Mouse (Mus musculus) heart, adult 2 months (tissue): ENCODE results near the gene Slc27a5. TPM values are rescaled to one million over a fixed set of nuclear protein-coding genes. Genes with fewer than 3 reads are reported as not detected.

Source experiments
- DNase-seq, 2 experiments: peaks; one replicate each; pipeline ENCODE4 v3.0.0; 2021
- H3K27ac ChIP-seq: fragments of 200-600 bp; 2 replicates; pipeline ENCODE4 v1.8.1; 2022
- H3K27me3 ChIP-seq: fragments of 200-500 bp; 2 replicates; pipeline ENCODE4 v1.6.1; 2012; ENCODE audit warnings: mild to moderate bottlenecking, low read length, inconsistent platforms, mixed read lengths; ENCODE audit not compliant: control insufficient read depth, insufficient read depth
- H3K36me3 ChIP-seq: fragments of 200-500 bp; 2 replicates; pipeline ENCODE4 v1.6.1; 2012; ENCODE audit warnings: low read length, inconsistent platforms; ENCODE audit not compliant: control insufficient read depth, insufficient read depth
- H3K4me1 ChIP-seq: fragments of 200-500 bp; 2 replicates; pipeline ENCODE4 v1.6.1; 2011; ENCODE audit warnings: low read length; ENCODE audit not compliant: control insufficient read depth, insufficient read depth
- H3K4me3 ChIP-seq: fragments of 200-600 bp; 2 replicates; pipeline ENCODE4 v1.8.1; 2022
- H3K79me2 ChIP-seq: fragments of 200-500 bp; replicated peaks from 2 replicates; pipeline ENCODE4 v1.6.1; 2012; ENCODE audit warnings: mild to moderate bottlenecking, inconsistent platforms, low read length, moderate library complexity, mixed read lengths; ENCODE audit not compliant: control insufficient read depth, insufficient read depth
- H3K9ac ChIP-seq: fragments of 200-500 bp; 2 replicates; pipeline ENCODE4 v1.6.1; 2012; ENCODE audit warnings: low read depth, mild to moderate bottlenecking, control low read depth, inconsistent platforms, low read length, mixed read lengths
- CTCF ChIP-seq: fragments of 200-600 bp; IDR thresholded peaks from 2 replicates; pipeline ENCODE4 v1.8.1; 2022; ENCODE audit warnings: antibody characterized with exemption, mild to moderate bottlenecking, moderate library complexity
- EP300 ChIP-seq: fragments of 200-500 bp; IDR thresholded peaks from 2 replicates; pipeline ENCODE4 v1.6.1; 2011; ENCODE audit warnings: low read depth, low read length, control low read depth; ENCODE audit not compliant: insufficient read depth
- POLR2A ChIP-seq: fragments of 200-500 bp; IDR thresholded peaks from 2 replicates; pipeline ENCODE4 v1.6.1; 2011; ENCODE audit warnings: mild to moderate bottlenecking, low read depth, low read length, control low read depth; ENCODE audit not compliant: insufficient read depth
- WGBS: fragments of 180-500 bp; shearing (Covaris S2); methylation state at CpG from one replicate; pipeline ENCODE4 v1.1.7; 2018; 5-methylcytosine and 5-hydroxymethylcytosine counted together
- intact Hi-C: fragments of 180-260 bp; cut with DNase I; formaldehyde crosslinking; loops from one replicate; pipeline ENCODE4 v1.15.1; 2025
- polyA plus RNA-seq: library from polyadenylated mRNA; depleted of rRNA; stranded (reverse); fragments of >200 nt; gene quantifications from 2 replicates; pipeline ENCODE4 v1.2.3, GENCODE M21; 2012
- total RNA-seq, 2 experiments: library from RNA; stranded (reverse); gene quantifications; 2 replicates each; pipeline ENCODE4 v1.2.3; 2021

The Slc27a5 gene
- total and polyA plus RNA-seq, 3 experiments, result 0.59 TPM; not detected in 2

DNA sequence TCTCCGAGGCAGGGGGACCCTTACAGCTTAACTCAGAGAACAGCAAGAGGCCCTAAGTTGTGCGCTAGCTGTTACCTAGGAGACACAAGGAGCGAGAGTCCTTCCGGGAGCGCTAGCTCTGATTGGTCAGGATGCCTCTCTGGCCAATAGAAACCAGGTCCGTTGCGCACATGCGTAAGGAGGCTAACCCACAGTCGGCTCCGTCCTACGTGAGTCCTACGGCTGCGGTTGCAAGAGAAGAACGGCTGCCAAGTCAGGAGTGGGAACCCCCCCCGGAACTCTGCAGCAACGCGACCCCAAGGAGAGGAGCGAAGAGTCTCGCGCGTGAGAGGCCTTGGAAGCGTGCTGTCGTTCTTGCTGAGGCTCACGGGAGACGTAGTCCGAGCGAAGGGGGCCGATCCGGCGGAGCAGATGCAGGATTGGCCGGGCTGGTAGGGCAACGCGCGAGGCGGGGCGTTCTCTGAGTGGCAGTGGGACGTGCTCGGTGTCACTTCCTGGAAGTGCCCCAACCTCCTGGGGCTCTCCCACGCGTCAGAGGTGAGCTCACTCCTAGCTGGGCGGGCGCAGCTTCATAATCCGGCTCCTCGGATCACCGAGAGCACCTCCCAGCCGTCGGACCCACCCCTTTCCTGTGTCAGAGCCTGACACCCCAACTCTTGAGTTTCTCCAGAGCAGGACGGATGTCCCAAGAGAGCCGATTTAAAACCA, 20.2 kb downstream of the Slc27a5 start, which contains the start of gene Zfp446:
Gene Zfp446 (plus strand): TSS at position 167 of the 708 bp plus-strand sequence.
- under 1% methylated on average over 49 of the region's 49 CpGs for WGBS

GRCm38 (mm10) chr7:12970906-12971305, 27.1 kb downstream of the Slc27a5 start:
- H3K27ac ChIP-seq, result no peak overlapping the region
- TF ChIP-seq POLR2A (no peak), CTCF (no peak)
- intact Hi-C loops, result no loop called here
- WGBS, result 93% methylated on average over 25 of the region's 25 CpGs
- no peak for DNase-seq
- no peak overlapping the region for H3K9ac ChIP-seq
- H3K4me3 ChIP-seq, result no peak overlapping the region
- H3K36me3 ChIP-seq, result no peaks in the 10 kb centered on the region
- H3K79me2 ChIP-seq, result no peaks in the 10 kb centered on the region; the same call in 1 of the 2 replicates
- peaks cover 3% of the 10 kb centered on the region for H3K4me1 ChIP-seq
- no peaks in the 10 kb centered on the region for H3K27me3 ChIP-seq

More for the DNA sequence above, 20.2 kb downstream of the Slc27a5 start, which contains the start of gene Zfp446:
- H3K27me3 ChIP-seq, result no peaks in the 10 kb centered on the region
- peaks cover 3% of the 10 kb centered on the region for H3K4me1 ChIP-seq
- TF ChIP-seq CTCF (no peak), POLR2A (peak; percentile 93), EP300 (peak; percentile 82)
- no peaks in the 10 kb centered on the region for H3K36me3 ChIP-seq
- peak within 1 kb of the TSS; percentile 83 for H3K9ac ChIP-seq
- peak within 1 kb of the TSS; percentile 73 for H3K4me3 ChIP-seq
- intact Hi-C loops, result loop anchor here (1.0 to 5.0 kb wide), 3 partner anchors 29 to 56 kb away; partner anchors contain the start of gene Rps5
- peak; percentile 97 to 100 for DNase-seq
- H3K79me2 ChIP-seq, result no peaks in the 10 kb centered on the region
- peak within 1 kb of the TSS; percentile 99 for H3K27ac ChIP-seq

DNA sequence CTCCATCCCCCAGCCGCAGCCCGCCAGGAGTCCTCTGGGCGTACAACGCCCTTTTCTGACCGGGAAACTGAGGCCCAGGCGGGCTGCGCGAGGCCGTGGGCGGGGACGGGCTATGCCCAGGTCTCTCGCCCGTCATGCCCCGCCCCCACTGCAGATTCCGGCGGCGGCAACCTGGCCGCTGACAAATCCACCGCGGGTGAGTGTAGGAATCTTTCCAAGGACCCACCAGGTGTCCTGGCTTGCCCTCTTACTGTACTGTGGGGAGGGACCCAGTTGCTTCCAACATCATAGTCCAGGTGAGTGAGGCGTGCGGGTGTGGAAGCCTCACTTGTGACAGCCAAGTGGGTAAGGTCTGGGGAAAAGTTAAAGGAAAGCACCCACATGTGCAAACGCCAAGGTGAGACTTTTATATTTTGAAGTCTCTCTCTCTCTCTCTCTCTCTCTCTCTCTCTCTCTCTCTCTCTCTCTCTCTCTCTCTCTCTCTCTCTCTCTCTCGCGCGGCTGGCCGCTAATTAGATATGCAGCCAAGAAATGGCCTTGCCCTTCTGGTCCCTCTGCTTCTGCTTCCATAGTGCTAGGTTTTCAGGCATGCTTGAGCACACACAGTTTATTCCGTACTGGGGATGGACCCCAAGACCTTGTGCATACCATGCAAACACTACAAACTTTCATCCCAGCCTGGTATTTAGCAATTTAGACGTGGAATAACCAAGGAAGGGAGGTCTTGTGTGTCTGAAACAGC, 31.7 kb downstream of the Slc27a5 start:
- WGBS, result 2% methylated on average over 29 of the region's 29 CpGs
- no peaks in the 10 kb centered on the region; the same call in 1 of the 2 replicates for H3K79me2 ChIP-seq
- no peak for TF ChIP-seq CTCF
- TF ChIP-seq POLR2A, result no peak
- TF ChIP-seq EP300, result no peak
- peak; percentile 73 for DNase-seq
- no peaks in the 10 kb centered on the region for H3K27me3 ChIP-seq
- H3K36me3 ChIP-seq, result no peaks in the 10 kb centered on the region
- peak overlapping the region; percentile 90 for H3K9ac ChIP-seq
- H3K4me3 ChIP-seq, result peak overlapping the region; percentile 90
- intact Hi-C loops, result loop anchor here (10.0 kb wide), 1 partner anchor 79 kb away; no protein-coding TSS in a partner anchor
- H3K4me1 ChIP-seq, result peaks cover 4% of the 10 kb centered on the region
- H3K27ac ChIP-seq, result peak overlapping the region; percentile 86

DNA sequence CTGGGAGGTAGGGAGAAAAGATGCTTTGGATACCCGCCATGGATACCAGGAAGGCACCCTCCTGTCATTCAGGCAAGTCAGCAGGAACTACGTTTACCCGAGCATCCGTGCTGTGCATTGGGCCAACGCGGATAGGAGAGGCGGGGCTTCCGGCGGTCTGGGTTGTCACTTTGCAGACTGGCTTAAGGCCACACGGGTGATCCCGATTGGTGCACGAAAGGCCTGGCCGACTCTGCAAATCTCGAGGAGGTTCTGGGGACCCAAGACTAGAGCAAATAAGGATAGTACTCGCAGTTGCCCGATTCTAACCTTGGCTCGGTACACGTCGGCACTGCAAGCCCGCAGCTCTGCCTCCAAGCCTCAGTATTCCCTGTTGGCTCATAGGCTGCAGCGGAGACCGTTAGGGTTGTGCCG, 32.3 kb downstream of the Slc27a5 start, which contains the start of gene Zfp324:
Gene Zfp324 (plus strand): TSS at position 161 of the 414 bp plus-strand sequence.
- intact Hi-C loops, result loop anchor here (2.0 to 10.0 kb wide), 2 partner anchors 17 to 79 kb away; no protein-coding TSS in a partner anchor
- DNase-seq, result peak; percentile 90 to 94
- TF ChIP-seq CTCF (no peak), POLR2A (peak; percentile 88), EP300 (peak; percentile 39; the same call in 1 of the 2 replicates)
- Histone ChIP-seq H3K4me1 (peaks cover 4% of the 10 kb centered on the region), H3K36me3 (no peaks in the 10 kb centered on the region), H3K27ac (peak within 1 kb of the TSS; percentile 86), H3K4me3 (peak within 1 kb of the TSS; percentile 90), H3K79me2 (no peaks in the 10 kb centered on the region; the same call in 1 of the 2 replicates), H3K9ac (peak within 1 kb of the TSS; percentile 90), H3K27me3 (no peaks in the 10 kb centered on the region)
- whole genome bisulfite sequencing, result 0% methylated on average over 23 of the region's 23 CpGs

DNA sequence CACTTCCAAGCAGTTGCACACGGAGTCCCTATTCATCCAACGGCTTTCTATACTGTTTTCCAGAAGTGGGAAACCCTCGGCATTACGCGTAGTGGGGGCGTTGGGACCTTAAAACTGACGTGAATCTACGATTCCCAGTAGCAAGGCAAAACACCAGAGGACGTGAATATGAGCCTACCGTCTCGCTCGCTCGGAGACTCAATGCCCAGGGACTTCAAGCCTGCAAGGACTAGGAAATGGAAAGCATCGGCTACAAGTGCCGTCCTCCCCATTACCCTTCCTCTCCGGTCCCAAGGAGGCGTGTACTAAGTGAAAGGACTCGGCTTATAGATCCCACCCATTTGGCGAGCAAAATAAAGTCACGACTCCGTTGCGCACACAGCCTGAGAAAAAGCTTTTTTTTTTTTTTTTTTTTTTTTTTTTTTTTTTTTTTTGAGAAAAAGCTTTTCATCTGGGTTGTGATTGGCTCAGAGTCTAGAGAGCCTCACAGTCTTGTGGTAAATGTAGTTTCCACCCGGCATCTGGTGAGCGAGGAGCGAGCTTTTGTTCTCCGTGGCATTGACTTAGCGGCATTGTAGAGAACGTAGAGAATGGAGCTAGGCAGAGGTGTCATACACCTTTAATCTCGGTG, 36.4 kb downstream of the Slc27a5 start:
- H3K36me3 ChIP-seq, result no peaks in the 10 kb centered on the region
- H3K4me1 ChIP-seq, result peaks cover 4% of the 10 kb centered on the region
- H3K4me3 ChIP-seq, result peak overlapping the region; percentile 55
- TF ChIP-seq CTCF, result no peak
- TF ChIP-seq POLR2A, result peak; percentile 86
- TF ChIP-seq EP300, result 0 out of 2 replicates have a peak, but pooled peaks have one; percentile 49
- intact Hi-C loops, result loop anchor here (10.0 kb wide), 1 partner anchor 83 kb away; no protein-coding TSS in a partner anchor
- H3K27ac ChIP-seq, result peak overlapping the region; percentile 75
- H3K9ac ChIP-seq, result peak overlapping the region; percentile 73
- peak; percentile 56 to 63 for DNase-seq
- H3K79me2 ChIP-seq, result no peaks in the 10 kb centered on the region; the same call in 1 of the 2 replicates
- H3K27me3 ChIP-seq, result no peaks in the 10 kb centered on the region
- 1% methylated on average over 29 of the region's 29 CpGs for WGBS
